Mouse (Mus musculus) thymus, adult 2 months (tissue): ENCODE data around the gene Polr3gl.

Experiments used
- CTCF ChIP-seq: fragments of 200-500 bp; IDR thresholded peaks from 2 replicates; pipeline ENCODE4 v1.5.1; 2012; ENCODE audit warnings: mild to moderate bottlenecking, control low read depth, low read length, moderate library complexity, borderline replicate concordance; ENCODE audit not compliant: control insufficient read depth, poor library complexity, insufficient read depth; ENCODE audit errors: extremely low read depth
- POLR2A ChIP-seq: fragments of 200-500 bp; IDR thresholded peaks from 2 replicates; pipeline ENCODE4 v1.6.1; 2012; ENCODE audit warnings: mild to moderate bottlenecking, low read length, control low read depth, moderate library complexity; ENCODE audit not compliant: control insufficient read depth, poor library complexity, insufficient read depth; ENCODE audit errors: extremely low read depth

DNA sequence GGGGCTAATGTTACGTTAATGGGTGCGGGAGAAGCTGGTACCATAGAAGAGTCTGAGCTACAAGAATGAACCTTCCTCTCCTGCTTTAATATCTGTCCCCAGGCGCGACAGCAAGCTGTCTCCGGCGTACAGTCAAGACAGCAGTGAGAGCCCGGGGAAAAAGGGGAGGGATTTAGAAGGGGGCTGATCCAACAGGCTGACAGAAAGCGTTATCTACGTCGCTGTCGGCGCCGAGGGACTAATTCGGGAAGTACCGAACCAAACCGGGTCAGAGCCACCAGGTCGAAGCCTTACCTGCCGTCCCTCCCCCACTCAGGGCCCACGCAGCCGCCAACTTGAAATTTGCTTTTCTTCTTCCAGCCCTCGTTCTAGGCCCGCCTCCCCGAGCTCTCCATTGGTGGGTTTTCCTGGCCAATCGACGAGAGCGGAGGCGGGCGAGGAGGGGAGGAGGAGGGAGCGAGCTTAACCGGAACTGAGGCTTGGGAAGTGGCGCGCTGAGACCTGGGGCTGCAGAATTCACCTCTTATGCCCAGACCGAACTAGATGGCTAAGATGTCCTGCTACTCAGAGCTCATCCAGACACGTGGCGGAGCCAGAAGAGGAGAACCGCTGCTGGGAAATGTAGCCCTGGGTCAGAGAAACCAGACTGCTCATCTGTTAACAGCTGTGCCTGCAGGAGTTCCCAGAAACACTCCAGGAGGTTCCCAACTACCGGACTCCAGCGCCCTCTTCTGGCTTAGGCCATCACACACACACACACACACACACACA is at the start of gene Polr3gl:
- TF ChIP-seq POLR2A (peak; percentile 63; the same call in 1 of the 2 replicates), CTCF (0 out of 2 replicates have a peak, but pooled peaks have one; percentile 49)
